Mouse (Mus musculus): ENCODE measurements at regions not wholly inside any gene's neighbourhood (a gene's known extent, or its start where the extent isn't known, plus 50 kb on each side); places are given as distances from the start of the nearest gene placed in this dataset.

DNA sequence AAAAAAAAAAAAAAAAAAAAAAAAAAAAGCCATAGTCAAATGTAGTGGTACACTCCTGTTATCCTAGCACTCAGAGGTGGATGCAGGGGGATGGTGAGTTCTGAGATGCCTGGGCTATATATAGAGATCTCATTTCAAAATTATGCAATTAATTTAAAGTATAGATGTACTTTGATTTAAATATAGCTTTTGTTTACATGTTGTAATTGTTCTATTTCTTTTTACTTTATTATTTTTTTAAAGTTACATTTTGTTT, 78.8 kb upstream of the Med13l start:
- TF ChIP-seq CTCF (IDR thresholded peaks at IDR 0.05; ENCODE audit: control insufficient read depth, insufficient read depth, low read length) = no peak
- TF ChIP-seq POLR2A (IDR thresholded peaks at IDR 0.05; ENCODE audit: borderline replicate concordance, control insufficient read depth, low read depth, low read length) = no peak

Measured in bone marrow, adult 2 months (tissue).